Comparison of ENCODE assay signal across 8 mouse cellular contexts in the genomic region with DNA sequence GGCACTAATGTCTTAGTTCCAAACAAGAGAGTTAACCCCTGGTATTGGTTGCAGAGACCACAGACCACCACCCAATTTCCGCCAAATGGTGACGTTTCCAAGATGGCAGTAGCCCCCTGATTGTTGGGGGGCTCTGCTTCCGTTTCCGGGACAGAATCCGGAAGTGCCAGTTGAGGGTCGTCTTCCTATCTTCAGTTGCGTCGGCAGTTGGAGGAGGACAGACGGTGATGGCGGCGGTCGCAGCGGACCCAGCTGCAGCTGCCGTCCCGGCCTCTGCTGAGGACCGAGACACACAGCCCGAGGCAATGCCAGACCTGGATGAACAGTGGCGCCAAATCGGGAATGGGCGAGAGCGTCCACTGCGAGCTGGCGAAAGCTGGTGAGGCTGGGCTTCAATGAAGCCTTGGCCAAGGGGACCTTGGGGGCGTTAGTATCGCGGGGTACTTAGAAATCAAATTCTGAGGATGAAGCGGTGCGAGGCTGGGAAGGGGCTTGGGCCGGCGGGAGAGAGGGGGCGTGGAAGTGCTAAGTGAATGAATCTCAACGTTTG. TPM values are rescaled to one million over a fixed set of nuclear protein-coding genes. Genes with fewer than 3 reads are reported as not detected.
DNase-seq lines count a peak whose midpoint lies in the region; ATAC-seq and TF ChIP-seq lines count a peak whose summit lies in the region.

A gene (plus strand): TSS at position 166 of the 550 bp plus-strand sequence.

- no peaks in the 10 kb centered on the region for H3K36me3 ChIP-seq in heart, adult 2 months (ENCODE audit: control insufficient read depth, insufficient read depth, low read length)
- H3K36me3 ChIP-seq in forebrain, embryonic 11.5 days (ENCODE audit: control insufficient read depth, insufficient read depth, low read length), result no peaks in the 10 kb centered on the region
- H3K36me3 ChIP-seq in hindbrain, embryonic 15.5 days, result no peaks in the 10 kb centered on the region
- H3K36me3 ChIP-seq in midbrain, embryonic 12.5 days, result peaks cover 9% of the 10 kb centered on the region
- H3K36me3 ChIP-seq in stomach, embryonic 16.5 days (ENCODE audit: control insufficient read depth, insufficient read depth, low read length), result 0 out of 2 replicates have a peak, but pooled peaks cover 3% of the 10 kb centered on the region

- H3K4me1 ChIP-seq in heart, adult 2 months (ENCODE audit: control insufficient read depth, insufficient read depth, low read length), result no peaks in the 10 kb centered on the region
- no peaks in the 10 kb centered on the region for H3K4me1 ChIP-seq in bone marrow, adult 2 months (ENCODE audit: control insufficient read depth, insufficient read depth, low read length)
- no peaks in the 10 kb centered on the region for H3K4me1 ChIP-seq in forebrain, embryonic 11.5 days (replicated peaks; ENCODE audit: control insufficient read depth, insufficient read depth, low read length)
- H3K4me1 ChIP-seq in hindbrain, embryonic 15.5 days (replicated peaks), result no peaks in the 10 kb centered on the region
- no peaks in the 10 kb centered on the region for H3K4me1 ChIP-seq in midbrain, embryonic 12.5 days
- no peaks in the 10 kb centered on the region for H3K4me1 ChIP-seq in stomach, embryonic 16.5 days (ENCODE audit: control insufficient read depth, insufficient read depth, low read length)

- TF ChIP-seq CTCF in heart, adult 2 months (IDR thresholded peaks at IDR 0.05), result no peak
- no peak for TF ChIP-seq CTCF in bone marrow, adult 2 months (IDR thresholded peaks at IDR 0.05; ENCODE audit: control insufficient read depth, insufficient read depth, low read length)

- ATAC-seq in forebrain, embryonic 11.5 days (replicated peaks; ENCODE audit: low FRiP score), result peak; percentile 78
- peak; percentile 77 for ATAC-seq in hindbrain, embryonic 15.5 days (ENCODE audit: low FRiP score, low read depth)
- ATAC-seq in midbrain, embryonic 12.5 days (ENCODE audit: low FRiP score, low read depth), result peak; percentile 76
- ATAC-seq in stomach, embryonic 16.5 days (ENCODE audit: insufficient read depth, low FRiP score), result peak; percentile 55; the same call in 1 of the 2 replicates

- no peaks in the 10 kb centered on the region for H3K79me2 ChIP-seq in heart, adult 2 months (replicated peaks; ENCODE audit: control insufficient read depth, insufficient read depth, low read length)

- no peaks in the 10 kb centered on the region for H3K27me3 ChIP-seq in heart, adult 2 months (ENCODE audit: control insufficient read depth, insufficient read depth, low read length)
- H3K27me3 ChIP-seq in forebrain, embryonic 11.5 days (ENCODE audit: control insufficient read depth, insufficient read depth, low read length), result no peaks in the 10 kb centered on the region
- H3K27me3 ChIP-seq in hindbrain, embryonic 15.5 days, result no peaks in the 10 kb centered on the region
- no peaks in the 10 kb centered on the region for H3K27me3 ChIP-seq in midbrain, embryonic 12.5 days
- no peaks in the 10 kb centered on the region for H3K27me3 ChIP-seq in stomach, embryonic 16.5 days (ENCODE audit: control insufficient read depth, insufficient read depth, low read length)

- 14% methylated on average over 32 of the region's 32 CpGs for WGBS in heart, adult 2 months
- 12% methylated on average over 32 of the region's 32 CpGs for WGBS in bone marrow, adult 2 months
- 21% methylated on average over 32 of the region's 32 CpGs for WGBS in forebrain, embryonic 11.5 days
- 28% methylated on average over 32 of the region's 32 CpGs for WGBS in hindbrain, embryonic 15.5 days
- WGBS in midbrain, embryonic 12.5 days, result 17% methylated on average over 32 of the region's 32 CpGs
- 13% methylated on average over 31 of the region's 32 CpGs for WGBS in stomach, embryonic 16.5 days

- H3K9ac ChIP-seq in heart, adult 2 months (ENCODE audit: low read depth, low read length), result peak within 1 kb of the TSS; percentile 84
- H3K9ac ChIP-seq in forebrain, embryonic 11.5 days (ENCODE audit: low read length), result peak within 1 kb of the TSS; percentile 61
- H3K9ac ChIP-seq in hindbrain, embryonic 15.5 days, result peak within 1 kb of the TSS; percentile 65
- H3K9ac ChIP-seq in midbrain, embryonic 12.5 days (replicated peaks), result peak within 1 kb of the TSS; percentile 65
- H3K9ac ChIP-seq in stomach, embryonic 16.5 days (ENCODE audit: low read length), result peak within 1 kb of the TSS; percentile 75

- H3K9me3 ChIP-seq in forebrain, embryonic 11.5 days (ENCODE audit: control insufficient read depth, low read length), result no peaks in the 10 kb centered on the region
- H3K9me3 ChIP-seq in hindbrain, embryonic 15.5 days, result no peaks in the 10 kb centered on the region
- no peaks in the 10 kb centered on the region for H3K9me3 ChIP-seq in midbrain, embryonic 12.5 days
- no peaks in the 10 kb centered on the region for H3K9me3 ChIP-seq in stomach, embryonic 16.5 days (replicated peaks; ENCODE audit: control insufficient read depth, low read length)

- peak within 1 kb of the TSS; percentile 55 for H3K4me3 ChIP-seq in heart, adult 2 months
- peak within 1 kb of the TSS; percentile 88 for H3K4me3 ChIP-seq in bone marrow, adult 2 months (replicated peaks; ENCODE audit: control insufficient read depth, low read depth, low read length)
- H3K4me3 ChIP-seq in forebrain, embryonic 11.5 days (ENCODE audit: low read depth, low read length), result peak within 1 kb of the TSS; percentile 55
- H3K4me3 ChIP-seq in hindbrain, embryonic 15.5 days, result peak within 1 kb of the TSS; percentile 62
- peak within 1 kb of the TSS; percentile 60 for H3K4me3 ChIP-seq in midbrain, embryonic 12.5 days
- H3K4me3 ChIP-seq in stomach, embryonic 16.5 days (replicated peaks; ENCODE audit: low read length), result peak within 1 kb of the TSS; percentile 64

- TF ChIP-seq POLR2A in heart, adult 2 months (IDR thresholded peaks at IDR 0.05; ENCODE audit: insufficient read depth, low read depth, low read length), result no peak
- peak; percentile 28; the same call in 1 of the 2 replicates for TF ChIP-seq POLR2A in bone marrow, adult 2 months (IDR thresholded peaks at IDR 0.05; ENCODE audit: borderline replicate concordance, control insufficient read depth, low read depth, low read length)

- DNase-seq in heart, adult 2 months, result no peak
- DNase-seq in heart, postnatal 25 days (ENCODE audit: low spot score), result no peak
- DNase-seq in forebrain, embryonic 11.5 days (ENCODE audit: low spot score), result peak; percentile 78
- DNase-seq in left cerebral cortex, postnatal 25 days (ENCODE audit: low spot score in 2 of 2), result peak; percentile 45 to 53

- no peak for TF ChIP-seq EP300 in heart, adult 2 months (IDR thresholded peaks at IDR 0.05; ENCODE audit: insufficient read depth, low read depth, low read length)

- peak within 1 kb of the TSS; percentile 79 for H3K27ac ChIP-seq in heart, adult 2 months
- peak within 1 kb of the TSS; percentile 71 for H3K27ac ChIP-seq in bone marrow, adult 2 months (ENCODE audit: control insufficient read depth, insufficient read depth, low read depth, low read length, poor library complexity)
- peak within 1 kb of the TSS; percentile 90 for H3K27ac ChIP-seq in forebrain, embryonic 11.5 days (ENCODE audit: low read depth, low read length)
- peak within 1 kb of the TSS; percentile 90 for H3K27ac ChIP-seq in hindbrain, embryonic 15.5 days (replicated peaks)
- peak within 1 kb of the TSS; percentile 90 for H3K27ac ChIP-seq in midbrain, embryonic 12.5 days (replicated peaks)
- peak within 1 kb of the TSS; percentile 93 for H3K27ac ChIP-seq in stomach, embryonic 16.5 days (ENCODE audit: low read length)

- H3K4me2 ChIP-seq in forebrain, embryonic 11.5 days (ENCODE audit: low read depth, low read length, severe bottlenecking), result peak within 1 kb of the TSS; percentile 46
- H3K4me2 ChIP-seq in hindbrain, embryonic 15.5 days, result peak within 1 kb of the TSS; percentile 47
- H3K4me2 ChIP-seq in midbrain, embryonic 12.5 days (replicated peaks), result peak within 1 kb of the TSS; percentile 47
- H3K4me2 ChIP-seq in stomach, embryonic 16.5 days (ENCODE audit: low read depth, low read length), result peak within 1 kb of the TSS; percentile 51

- intact Hi-C loops in heart, adult 2 months (cut with DNase I), result loop anchor here (2.0 kb wide), 1 partner anchor 15 kb away; no protein-coding TSS in a partner anchor
- intact Hi-C loops in heart, postnatal 25 days (cut with DNase I), result no loop called here
- intact Hi-C loops in left cerebral cortex, postnatal 25 days (cut with DNase I), result loop anchor here (2.0 kb wide), 1 partner anchor 15 kb away; no protein-coding TSS in a partner anchor

RNA-seq across cellular contexts. Expression of the gene that starts here (rescaled TPM):
- total RNA-seq in heart, adult 2 months (2021), result 1 to 10 TPM; 5.3 to 7.0 TPM
- polyA plus RNA-seq in heart, adult 2 months (2012; rRNA removed), result 5.9 and 10.8 TPM in 2 replicates
- total RNA-seq in heart, postnatal 25 days (2021), result 1 to 10 TPM; 4.3 to 6.5 TPM
- polyA plus RNA-seq in bone marrow, adult 2 months (2011; ENCODE audit: insufficient read depth, insufficient read length, low replicate concordance, missing spikeins), result 8.1 and 13.8 TPM in 2 replicates
- 69.5 and 74.3 TPM in 2 replicates for polyA plus RNA-seq in forebrain, embryonic 11.5 days (2014; fragmentation: Nextera tagmentation; extraction: Ambion mirVana)
- 92.1 and 96.5 TPM in 2 replicates for polyA plus RNA-seq in hindbrain, embryonic 15.5 days (2015; fragmentation: Nextera tagmentation; extraction: Ambion mirVana)
- 100 to 1,000 TPM in 1 of 2 experiments, 10 to 100 TPM in 1; 99.6 to 110 TPM for total RNA-seq in left cerebral cortex, postnatal 25 days (2021)
- 85.7 and 86.4 TPM in 2 replicates for polyA plus RNA-seq in midbrain, embryonic 12.5 days (2016; fragmentation: Nextera tagmentation; extraction: Ambion mirVana)
- 30.8 and 33.6 TPM in 2 replicates for polyA plus RNA-seq in stomach, embryonic 16.5 days (2015; fragmentation: Nextera tagmentation; extraction: Ambion mirVana)

Comparison
In these comparisons a context has a peak if more than half of its experiments do, and no peak if none do; other contexts are left out.
1. RNA of the gene that starts here (total RNA-seq): 99.6 to 110 TPM in left cerebral cortex, postnatal 25 days; 5.3 to 7.0 TPM in heart, adult 2 months and 4.3 to 6.5 TPM in heart, postnatal 25 days; every median in the first group is over 10 times any median in the second.
2. DNase-seq: peak in forebrain, embryonic 11.5 days (single experiment) and left cerebral cortex, postnatal 25 days (2 of 2); none in heart, adult 2 months (0 of 2) and heart, postnatal 25 days (single experiment).
3. Peak in every context shown above with its lines, with median percentiles within 50 percentile points of each other: H3K27ac ChIP-seq, H3K4me3 ChIP-seq, H3K9ac ChIP-seq, ATAC-seq and H3K4me2 ChIP-seq.